Comparison of ENCODE assay signal across 2 mouse cellular contexts in the genomic region with DNA sequence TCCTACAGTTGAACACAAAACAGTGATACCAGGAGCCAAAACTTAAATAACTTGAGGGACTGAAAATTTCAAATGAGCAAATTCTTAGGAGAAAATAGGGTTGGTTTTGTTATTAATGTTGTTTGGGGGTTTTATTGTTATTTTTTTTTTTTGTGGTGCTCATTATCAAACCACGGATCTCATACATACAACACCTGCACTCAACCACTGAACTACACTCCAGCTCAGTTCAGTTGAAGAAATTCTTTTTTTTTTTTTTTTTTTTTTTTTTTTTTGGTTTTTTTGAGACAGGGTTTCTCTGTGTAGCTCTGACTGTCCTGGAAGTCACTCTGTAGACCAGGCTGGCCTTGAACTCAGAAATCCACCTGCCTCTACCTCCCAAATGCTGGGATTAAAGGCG.
TF ChIP-seq lines count a peak whose summit lies in the region.

No protein-coding gene starts in this region.

TF ChIP-seq in CH12.LX, 34 proteins besides CTCF, POLR2A, EP300 and RAD21:
- TF ChIP-seq ZNF384 (IDR thresholded peaks at IDR 0.05; ENCODE audit: low read depth, low read length): peak; percentile 61

TF ChIP-seq in MEL, 35 proteins besides CTCF, POLR2A, EP300 and RAD21:
- TF ChIP-seq ZNF384 (IDR thresholded peaks at IDR 0.05; ENCODE audit: low read depth, low read length): peak; percentile 84
